Comparison of ENCODE assay signal across 8 mouse cellular contexts in the genomic region with DNA sequence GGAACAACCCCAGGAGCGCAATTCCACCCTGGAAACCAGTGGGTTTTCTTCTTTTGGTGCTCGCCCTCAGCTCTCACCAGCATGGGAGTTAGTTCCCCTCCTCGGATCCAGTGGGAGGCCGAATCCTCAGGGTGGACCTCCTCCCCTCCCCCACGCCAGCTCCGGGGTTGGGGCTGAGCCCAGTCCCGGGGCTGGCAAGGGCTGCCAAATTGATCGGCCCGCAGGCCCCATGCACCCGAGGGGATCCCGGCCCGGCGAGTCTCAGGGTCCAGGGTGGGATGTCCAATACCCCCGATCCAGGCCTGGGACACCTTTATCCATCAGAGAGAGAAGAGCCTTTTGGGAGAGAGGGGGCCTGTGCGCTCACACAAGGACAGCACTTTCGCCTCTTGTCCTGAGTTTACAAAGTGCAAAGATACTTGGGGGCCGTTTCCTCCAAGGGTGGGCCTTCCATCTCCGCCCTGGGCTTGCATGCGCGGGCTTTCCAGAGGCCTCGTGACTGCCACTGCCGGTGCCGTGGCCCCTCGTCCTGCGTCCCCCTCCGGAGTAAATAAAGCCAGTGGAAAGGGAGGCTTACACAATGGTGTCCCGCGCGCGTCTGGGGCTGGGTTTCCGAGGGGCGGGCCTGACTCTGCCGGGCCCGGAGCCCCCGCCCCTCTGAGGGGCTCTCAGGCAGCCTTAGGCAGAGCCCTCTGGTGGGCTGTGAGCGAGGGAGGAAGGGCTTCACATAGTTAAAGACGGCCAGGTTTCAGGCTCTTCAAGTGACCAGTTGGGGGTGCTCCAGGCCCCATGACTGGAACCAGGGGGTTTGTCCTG.
DNase-seq lines count a peak whose midpoint lies in the region; ATAC-seq and TF ChIP-seq lines count a peak whose summit lies in the region.

No protein-coding gene starts in this region.

- peak overlapping the region; percentile 89 for H3K9ac ChIP-seq in kidney, embryonic 16.5 days (replicated peaks; ENCODE audit: low read length)

- H3K9me3 ChIP-seq in heart, embryonic 10.5 days = no peaks in the 10 kb centered on the region
- H3K9me3 ChIP-seq in kidney, embryonic 16.5 days (ENCODE audit: low read length) = no peaks in the 10 kb centered on the region

- H3K36me3 ChIP-seq in heart, embryonic 10.5 days = peaks cover 5% of the 10 kb centered on the region
- H3K36me3 ChIP-seq in kidney, embryonic 16.5 days (ENCODE audit: insufficient read depth, low read length) = 0 out of 2 replicates have a peak, but pooled peaks cover 2% of the 10 kb centered on the region

- peak in 1 of 2 experiments; percentile 55 for DNase-seq in left cerebral cortex, adult 2 months (ENCODE audit: extremely low spot score in 1 of 2, low spot score in 2 of 2)
- no peak for DNase-seq in left cerebral cortex, adult 8-10 months (ENCODE audit: low spot score in 2 of 2)
- DNase-seq in heart, embryonic 10.5 days (ENCODE audit: low spot score) = peak; percentile 90
- peak; percentile 60 for DNase-seq in lung, postnatal 25 days (ENCODE audit: low spot score)
- peak; percentile 44 for DNase-seq in right cerebral cortex, postnatal 14 days
- DNase-seq in cerebellum, postnatal 36 days = no peak

- WGBS in heart, embryonic 10.5 days = under 1% methylated on average over 37 of the region's 37 CpGs
- under 1% methylated on average over 36 of the region's 37 CpGs for WGBS in kidney, embryonic 16.5 days

- ATAC-seq in common myeloid progenitor, adult 5-6 weeks (replicated peaks; ENCODE audit: low read depth, poor library complexity, severe bottlenecking) = peak; percentile 55
- ATAC-seq in kidney, embryonic 16.5 days (ENCODE audit: low FRiP score, low TSS enrichment) = peak; percentile 58

- intact Hi-C loops in left cerebral cortex, adult 2 months (cut with DNase I) = loop anchor here (2.0 to 5.0 kb wide), 3 partner anchors 28 to 60 kb away; no protein-coding TSS in a partner anchor

- H3K27ac ChIP-seq in left cerebral cortex, adult 2 months = peak overlapping the region; percentile 95
- peak overlapping the region; percentile 87 for H3K27ac ChIP-seq in heart, embryonic 10.5 days
- H3K27ac ChIP-seq in kidney, embryonic 16.5 days (ENCODE audit: low read length) = peak overlapping the region; percentile 97

- H3K4me1 ChIP-seq in heart, embryonic 10.5 days = peaks cover 92% of the 10 kb centered on the region
- H3K4me1 ChIP-seq in kidney, embryonic 16.5 days (ENCODE audit: insufficient read depth, low read length) = peaks cover 61% of the 10 kb centered on the region

- H3K4me3 ChIP-seq in left cerebral cortex, adult 2 months = peak overlapping the region; percentile 78
- peak overlapping the region; percentile 69 for H3K4me3 ChIP-seq in heart, embryonic 10.5 days
- peak overlapping the region; percentile 84 for H3K4me3 ChIP-seq in kidney, embryonic 16.5 days (ENCODE audit: low read length)

- peak; percentile 44 for TF ChIP-seq CTCF in left cerebral cortex, adult 2 months (IDR thresholded peaks at IDR 0.05)

- H3K4me2 ChIP-seq in kidney, embryonic 16.5 days (replicated peaks; ENCODE audit: low read depth, low read length) = peak overlapping the region; percentile 90

- H3K27me3 ChIP-seq in heart, embryonic 10.5 days (ENCODE audit: insufficient read depth, poor library complexity, severe bottlenecking) = peaks cover 34% of the 10 kb centered on the region
- H3K27me3 ChIP-seq in kidney, embryonic 16.5 days (ENCODE audit: insufficient read depth, low read length) = no peaks in the 10 kb centered on the region

Comparison
In these comparisons a context has a peak if more than half of its experiments do, and no peak if none do; other contexts are left out.
1. DNase-seq: peak in heart, embryonic 10.5 days (single experiment), lung, postnatal 25 days (single experiment) and right cerebral cortex, postnatal 14 days (single experiment); none in left cerebral cortex, adult 8-10 months (0 of 2) and cerebellum, postnatal 36 days (0 of 2).
2. Peak in every context shown above with its lines, with median percentiles within 50 percentile points of each other: H3K27ac ChIP-seq and H3K4me3 ChIP-seq.